In genomic region chr4:116644326-116644725, GRCm38 (mm10) we compare ENCODE assay signal across 8 mouse cellular contexts. TPM values are rescaled to one million over a fixed set of nuclear protein-coding genes. Genes with fewer than 3 reads are reported as not detected.
DNase-seq lines count a peak whose midpoint lies in the region; ATAC-seq and TF ChIP-seq lines count a peak whose summit lies in the region.

No protein-coding gene starts in this region.

- peaks cover 89% of the 10 kb centered on the region for H3K36me3 ChIP-seq in heart, embryonic 10.5 days
- H3K36me3 ChIP-seq in spleen, adult 2 months (ENCODE audit: control insufficient read depth, insufficient read depth, low read length): peaks cover 24% of the 10 kb centered on the region
- H3K36me3 ChIP-seq in embryonic facial prominence, embryonic 14.5 days (ENCODE audit: control insufficient read depth, insufficient read depth, low read length): peaks cover 88% of the 10 kb centered on the region
- peaks cover 22% of the 10 kb centered on the region for H3K36me3 ChIP-seq in lung, postnatal 0 days (ENCODE audit: insufficient read depth, low read length)
- H3K36me3 ChIP-seq in hindbrain, embryonic 12.5 days: peaks cover 60% of the 10 kb centered on the region

- no peak overlapping the region for H3K27ac ChIP-seq in heart, embryonic 10.5 days
- H3K27ac ChIP-seq in spleen, adult 2 months (ENCODE audit: insufficient read depth, low read length): no peak overlapping the region
- no peak overlapping the region for H3K27ac ChIP-seq in embryonic facial prominence, embryonic 14.5 days (replicated peaks; ENCODE audit: low read depth, low read length)
- no peak overlapping the region for H3K27ac ChIP-seq in lung, postnatal 0 days (ENCODE audit: low read length)
- H3K27ac ChIP-seq in hindbrain, embryonic 12.5 days: no peak overlapping the region

- no peak overlapping the region for H3K4me3 ChIP-seq in heart, embryonic 10.5 days
- no peak overlapping the region for H3K4me3 ChIP-seq in spleen, adult 2 months (ENCODE audit: extremely low read depth, insufficient read depth, insufficient read length)
- H3K4me3 ChIP-seq in embryonic facial prominence, embryonic 14.5 days (ENCODE audit: low read depth, low read length): no peak overlapping the region
- no peak overlapping the region for H3K4me3 ChIP-seq in lung, postnatal 0 days (ENCODE audit: low read depth, low read length)
- no peak overlapping the region for H3K4me3 ChIP-seq in hindbrain, embryonic 12.5 days

- no peak overlapping the region for H3K4me2 ChIP-seq in embryonic facial prominence, embryonic 14.5 days (ENCODE audit: low read depth, low read length)
- H3K4me2 ChIP-seq in lung, postnatal 0 days (replicated peaks; ENCODE audit: low read depth, low read length): no peak overlapping the region
- no peak overlapping the region for H3K4me2 ChIP-seq in hindbrain, embryonic 12.5 days (replicated peaks)

- no peak overlapping the region for H3K9ac ChIP-seq in embryonic facial prominence, embryonic 14.5 days (ENCODE audit: low read depth, low read length)
- no peak overlapping the region for H3K9ac ChIP-seq in lung, postnatal 0 days (replicated peaks; ENCODE audit: low read depth)
- H3K9ac ChIP-seq in hindbrain, embryonic 12.5 days: no peak overlapping the region

- peak; percentile 25 to 48 for DNase-seq in heart, adult 18-20 months
- DNase-seq in heart, embryonic 10.5 days (ENCODE audit: low spot score): no peak
- DNase-seq in spleen, adult 2 months (ENCODE audit: low read depth in 1 of 2, low spot score in 2 of 2): peak in 1 of 2 experiments; percentile 22
- DNase-seq in spleen, postnatal 14 days (ENCODE audit: low spot score in 2 of 2): no peak
- DNase-seq in embryonic facial prominence, embryonic 14.5 days (ENCODE audit: low spot score): peak; percentile 80
- peak; percentile 77 for DNase-seq in lung, postnatal 0 days (ENCODE audit: low spot score)
- DNase-seq in cerebellum, adult 9-10 months: no peak

- H3K9me3 ChIP-seq in heart, embryonic 10.5 days: no peaks in the 10 kb centered on the region
- H3K9me3 ChIP-seq in embryonic facial prominence, embryonic 14.5 days (ENCODE audit: control insufficient read depth, low read length): no peaks in the 10 kb centered on the region
- H3K9me3 ChIP-seq in lung, postnatal 0 days (ENCODE audit: low read length): no peaks in the 10 kb centered on the region
- no peaks in the 10 kb centered on the region for H3K9me3 ChIP-seq in hindbrain, embryonic 12.5 days (replicated peaks)

- TF ChIP-seq CTCF in spleen, adult 2 months (IDR thresholded peaks at IDR 0.05; ENCODE audit: extremely low read depth, insufficient read depth, insufficient read length, insufficient replicate concordance): peak; percentile 52; the same call in 1 of the 2 replicates
- peak; percentile 67 for TF ChIP-seq CTCF in lung, postnatal 0 days (IDR thresholded peaks at IDR 0.05)

- TF ChIP-seq EP300 in lung, postnatal 0 days (IDR thresholded peaks at IDR 0.05): no peak

- peak; percentile 50; the same call in 1 of the 2 replicates for ATAC-seq in embryonic facial prominence, embryonic 14.5 days (ENCODE audit: low read depth)
- ATAC-seq in lung, postnatal 0 days: peak; percentile 65
- ATAC-seq in hindbrain, embryonic 12.5 days (ENCODE audit: low FRiP score): no peak

- 64% methylated on average over 6 of the region's 6 CpGs for WGBS in heart, embryonic 10.5 days
- 50% methylated on average over 6 of the region's 6 CpGs for WGBS in spleen, adult 2 months
- WGBS in embryonic facial prominence, embryonic 14.5 days: 62% methylated on average over 6 of the region's 6 CpGs
- WGBS in lung, postnatal 0 days: 52% methylated on average over 6 of the region's 6 CpGs
- WGBS in hindbrain, embryonic 12.5 days: 68% methylated on average over 6 of the region's 6 CpGs

- TF ChIP-seq POLR2A in spleen, adult 2 months (IDR thresholded peaks at IDR 0.05; ENCODE audit: low read depth, low read length): no peak

- no peaks in the 10 kb centered on the region for H3K27me3 ChIP-seq in heart, embryonic 10.5 days (ENCODE audit: insufficient read depth, poor library complexity, severe bottlenecking)
- no peaks in the 10 kb centered on the region for H3K27me3 ChIP-seq in spleen, adult 2 months (ENCODE audit: control insufficient read depth, insufficient read depth, low read length)
- no peaks in the 10 kb centered on the region for H3K27me3 ChIP-seq in embryonic facial prominence, embryonic 14.5 days (replicated peaks; ENCODE audit: control insufficient read depth, insufficient read depth, low read length)
- H3K27me3 ChIP-seq in lung, postnatal 0 days (replicated peaks; ENCODE audit: insufficient read depth, low read length): no peaks in the 10 kb centered on the region
- H3K27me3 ChIP-seq in hindbrain, embryonic 12.5 days: no peaks in the 10 kb centered on the region

- peaks cover 15% of the 10 kb centered on the region; the same call in 1 of the 2 replicates for H3K4me1 ChIP-seq in heart, embryonic 10.5 days
- no peaks in the 10 kb centered on the region for H3K4me1 ChIP-seq in spleen, adult 2 months (ENCODE audit: control insufficient read depth, insufficient read depth, insufficient read length)
- H3K4me1 ChIP-seq in embryonic facial prominence, embryonic 14.5 days (ENCODE audit: control insufficient read depth, insufficient read depth, low read length): peaks cover 3% of the 10 kb centered on the region; the same call in 1 of the 2 replicates
- H3K4me1 ChIP-seq in lung, postnatal 0 days (ENCODE audit: insufficient read depth, low read depth, low read length): peaks cover 7% of the 10 kb centered on the region; the same call in 1 of the 2 replicates
- H3K4me1 ChIP-seq in hindbrain, embryonic 12.5 days: peaks cover 24% of the 10 kb centered on the region

RNA-seq across cellular contexts. Expression of gene Akr1a1, which starts 7.2 kb away (rescaled TPM):
- 100 to 1,000 TPM; 310 to 328 TPM for total RNA-seq in heart, adult 18-20 months (2021)
- 664 and 694 TPM in 2 replicates for polyA plus RNA-seq in heart, embryonic 10.5 days (2016; fragmentation: Nextera tagmentation; extraction: Ambion mirVana)
- polyA plus RNA-seq in spleen, adult 2 months (2012; rRNA removed): 246 and 290 TPM in 2 replicates
- 762 and 846 TPM in 2 replicates for polyA plus RNA-seq in embryonic facial prominence, embryonic 14.5 days (2014; fragmentation: Nextera tagmentation; extraction: Ambion mirVana)
- polyA plus RNA-seq in lung, postnatal 0 days (2015; fragmentation: Nextera tagmentation; extraction: Ambion mirVana): 699 and 734 TPM in 2 replicates
- polyA plus RNA-seq in hindbrain, embryonic 12.5 days (2016; fragmentation: Nextera tagmentation; extraction: Ambion mirVana): 566 and 569 TPM in 2 replicates

RNA-seq across cellular contexts. Expression of gene Nasp, which starts 16.6 kb away (rescaled TPM):
- 10 to 100 TPM; 14.5 to 16.2 TPM for total RNA-seq in heart, adult 18-20 months (2021)
- 130 and 174 TPM in 2 replicates for polyA plus RNA-seq in heart, embryonic 10.5 days (2016; fragmentation: Nextera tagmentation; extraction: Ambion mirVana)
- polyA plus RNA-seq in spleen, adult 2 months (2012; rRNA removed): 2.0 and 2.6 TPM in 2 replicates
- polyA plus RNA-seq in embryonic facial prominence, embryonic 14.5 days (2014; fragmentation: Nextera tagmentation; extraction: Ambion mirVana): 99.2 and 113 TPM in 2 replicates
- 22.5 and 24.5 TPM in 2 replicates for polyA plus RNA-seq in lung, postnatal 0 days (2015; fragmentation: Nextera tagmentation; extraction: Ambion mirVana)
- polyA plus RNA-seq in hindbrain, embryonic 12.5 days (2016; fragmentation: Nextera tagmentation; extraction: Ambion mirVana): 183 and 186 TPM in 2 replicates

RNA-seq across cellular contexts. Expression of gene Prdx1, which starts 41.0 kb away (rescaled TPM):
- 100 to 1,000 TPM; 463 to 542 TPM for total RNA-seq in heart, adult 18-20 months (2021)
- polyA plus RNA-seq in heart, embryonic 10.5 days (2016; fragmentation: Nextera tagmentation; extraction: Ambion mirVana): 1,191 and 1,224 TPM in 2 replicates
- polyA plus RNA-seq in spleen, adult 2 months (2012; rRNA removed): 23.9 and 27.8 TPM in 2 replicates
- polyA plus RNA-seq in embryonic facial prominence, embryonic 14.5 days (2014; fragmentation: Nextera tagmentation; extraction: Ambion mirVana): 1,105 and 1,130 TPM in 2 replicates
- polyA plus RNA-seq in lung, postnatal 0 days (2015; fragmentation: Nextera tagmentation; extraction: Ambion mirVana): 1,065 and 1,091 TPM in 2 replicates
- 731 and 767 TPM in 2 replicates for polyA plus RNA-seq in hindbrain, embryonic 12.5 days (2016; fragmentation: Nextera tagmentation; extraction: Ambion mirVana)

RNA-seq across cellular contexts. Expression of gene Ccdc17, which starts 47.9 kb away (rescaled TPM):
- 1 to 10 TPM; 3.7 to 4.1 TPM for total RNA-seq in heart, adult 18-20 months (2021)
- polyA plus RNA-seq in heart, embryonic 10.5 days (2016; fragmentation: Nextera tagmentation; extraction: Ambion mirVana): 1.7 and 2.8 TPM in 2 replicates
- polyA plus RNA-seq in spleen, adult 2 months (2012; rRNA removed): 9.4 and 10.8 TPM in 2 replicates
- 4.2 and 8.0 TPM in 2 replicates for polyA plus RNA-seq in embryonic facial prominence, embryonic 14.5 days (2014; fragmentation: Nextera tagmentation; extraction: Ambion mirVana)
- 46.2 and 47.5 TPM in 2 replicates for polyA plus RNA-seq in lung, postnatal 0 days (2015; fragmentation: Nextera tagmentation; extraction: Ambion mirVana)
- 3.8 and 4.8 TPM in 2 replicates for polyA plus RNA-seq in hindbrain, embryonic 12.5 days (2016; fragmentation: Nextera tagmentation; extraction: Ambion mirVana)

Comparison
In these comparisons a context has a peak if more than half of its experiments do, and no peak if none do; other contexts are left out.
1. DNase-seq: peak in heart, adult 18-20 months (2 of 2), embryonic facial prominence, embryonic 14.5 days (single experiment) and lung, postnatal 0 days (single experiment); none in heart, embryonic 10.5 days (single experiment), spleen, postnatal 14 days (0 of 2) and cerebellum, adult 9-10 months (single experiment).
2. RNA of gene Prdx1, which starts 41.0 kb away (polyA plus RNA-seq): 1,191 to 1,224 TPM in heart, embryonic 10.5 days, 1,105 to 1,130 TPM in embryonic facial prominence, embryonic 14.5 days, 1,065 to 1,091 TPM in lung, postnatal 0 days and 731 to 767 TPM in hindbrain, embryonic 12.5 days; 23.9 to 27.8 TPM in spleen, adult 2 months; every median in the first group is over 10 times any median in the second.